Mouse (Mus musculus) small intestine, adult 2 months (tissue): ENCODE measurements at regions not wholly inside any gene's neighbourhood (a gene's known extent, or its start where the extent isn't known, plus 50 kb on each side); places are given as distances from the start of the nearest gene placed in this dataset.

Experiments used
- CTCF ChIP-seq: fragments of 200-500 bp; IDR thresholded peaks from 2 replicates; pipeline ENCODE4 v1.5.1; 2012; ENCODE audit warnings: low read depth, mild to moderate bottlenecking, control low read depth, inconsistent platforms, low read length, moderate library complexity, mixed read lengths; ENCODE audit not compliant: insufficient replicate concordance, insufficient read length; ENCODE audit errors: extremely low read depth
- POLR2A ChIP-seq: fragments of 200-500 bp; IDR thresholded peaks from 2 replicates; pipeline ENCODE4 v1.6.1; 2012; ENCODE audit warnings: low read depth, mild to moderate bottlenecking, control low read depth, inconsistent platforms, low read length, moderate library complexity

- TF ChIP-seq POLR2A (no peak), CTCF (no peak)
These were observed 1528.0 kb upstream of the Gulo start for GRCm38 (mm10) chr14:67536787-67537659.
